Mouse (Mus musculus) small intestine, adult 2 months (tissue): Measurements from ENCODE around the gene Ccndbp1.

Experiments used
- CTCF ChIP-seq: fragments of 200-500 bp; IDR thresholded peaks from 2 replicates; pipeline ENCODE4 v1.5.1; 2012; ENCODE audit warnings: low read depth, mild to moderate bottlenecking, control low read depth, inconsistent platforms, low read length, moderate library complexity, mixed read lengths; ENCODE audit not compliant: insufficient replicate concordance, insufficient read length; ENCODE audit errors: extremely low read depth
- POLR2A ChIP-seq: fragments of 200-500 bp; IDR thresholded peaks from 2 replicates; pipeline ENCODE4 v1.6.1; 2012; ENCODE audit warnings: low read depth, mild to moderate bottlenecking, control low read depth, inconsistent platforms, low read length, moderate library complexity

DNA sequence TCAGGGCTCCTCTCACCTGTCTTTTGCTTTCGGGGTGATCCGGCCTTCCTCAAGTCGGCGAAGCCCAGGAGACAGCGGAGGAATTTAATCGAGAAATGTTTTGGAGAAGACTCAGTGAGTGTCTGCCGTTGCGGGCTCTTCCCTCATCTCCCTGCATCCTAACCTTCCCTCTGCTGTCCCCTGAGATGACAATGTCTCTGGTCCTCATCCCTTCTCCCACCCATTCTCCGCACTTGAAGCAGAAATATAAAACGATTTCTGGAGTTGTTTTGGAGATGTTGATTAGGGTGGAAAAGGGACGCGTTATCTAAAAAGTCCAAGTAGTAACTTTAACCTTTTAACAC, 433 bp downstream of the Ccndbp1 start:
- TF ChIP-seq CTCF = no peak
- no peak for TF ChIP-seq POLR2A
